Mouse (Mus musculus) ES-CJ7 (cell line): ENCODE results near the gene Zbtb25.

Experiments
- DNase-seq: peaks from one replicate; pipeline ENCODE4 v3.0.0; 2011; ENCODE audit warnings: low read depth, low spot score

The Zbtb25 gene

GRCm38 (mm10) chr12:76299361-76299906 is 70.0 kb downstream of the Zbtb25 start:
- DNase-seq, result no peak

DNA sequence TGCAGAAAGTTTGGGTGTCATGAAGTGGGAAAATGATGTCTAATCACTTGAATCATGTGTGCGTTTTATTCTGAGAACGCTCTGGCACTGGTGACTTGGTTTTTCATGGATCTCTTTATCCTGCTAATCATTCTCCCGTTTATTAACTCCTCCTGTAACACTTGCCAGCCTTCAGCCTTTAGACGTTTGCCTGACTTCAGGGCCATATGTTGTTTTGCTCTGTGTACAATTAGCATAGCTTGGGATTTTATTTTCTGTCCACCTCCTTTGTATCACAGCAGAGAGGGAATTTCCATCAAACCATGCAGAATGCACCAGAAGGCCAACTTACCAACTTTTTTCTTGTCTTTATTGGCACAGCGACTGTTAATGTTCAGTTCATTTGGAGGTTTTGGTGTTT is 71.6 kb downstream of the Zbtb25 start:
- no peak for DNase-seq
